18 mouse cellular contexts compared by ENCODE assay signal in genomic region chr7:98993395-98993794, GRCm38 (mm10).
A peak's percentile ranks its signal among the peaks of the same experiment; 100 is the strongest.
DNase-seq lines count a peak whose midpoint lies in the region; ATAC-seq and TF ChIP-seq lines count a peak whose summit lies in the region.
"Had no signal": no experiment of that assay in that cellular context is flagged by ENCODE, and none has a peak within 500 bp of the region (broad histone marks: within the 10 kb centered on the region; RNA-seq: fewer than 3 reads in every experiment).

No protein-coding gene starts in this region.

- H3K36me3 ChIP-seq in spleen, adult 2 months (ENCODE audit: control insufficient read depth, insufficient read depth, low read length) = peaks cover 9% of the 10 kb centered on the region
- H3K36me3 ChIP-seq in midbrain, postnatal 0 days (ENCODE audit: insufficient read depth, low read length) = peaks cover 4% of the 10 kb centered on the region; the same call in 1 of the 2 replicates
- H3K36me3 ChIP-seq: forebrain, embryonic 12.5 days; hindbrain, embryonic 10.5 days had no signal

- peak; percentile 15 to 18 for DNase-seq in spleen, adult 2 months (ENCODE audit: low read depth in 1 of 2, low spot score in 2 of 2)
- no peak for DNase-seq in spleen, adult 18-20 months
- DNase-seq in thymus, postnatal 14 days = peak; percentile 50
- no peak for DNase-seq in midbrain, postnatal 0 days (ENCODE audit: low spot score)
- DNase-seq in adrenal gland, adult 18-20 months (ENCODE audit: low spot score in 2 of 2) = no peak
- DNase-seq in lung, postnatal 10 days = no peak
- DNase-seq: adrenal gland, postnatal 14 days; cerebellum, adult 9-11 months; kidney, postnatal 4 days; retina, postnatal 1 day had no signal

- H3K9ac ChIP-seq in midbrain, postnatal 0 days (replicated peaks; ENCODE audit: low read length, poor library complexity, severe bottlenecking) = no peak overlapping the region
- H3K9ac ChIP-seq: forebrain, embryonic 12.5 days; heart, embryonic 12.5 days; liver, embryonic 15.5 days had no signal

- no peak overlapping the region for H3K4me3 ChIP-seq in spleen, adult 2 months (ENCODE audit: extremely low read depth, insufficient read depth, insufficient read length)
- H3K4me3 ChIP-seq in midbrain, postnatal 0 days (ENCODE audit: low read depth, low read length) = no peak overlapping the region
- H3K4me3 ChIP-seq: forebrain, embryonic 12.5 days; heart, embryonic 12.5 days; hindbrain, embryonic 10.5 days; liver, embryonic 15.5 days; myocyte had no signal

- ATAC-seq in activated CD4-positive, CD25-positive, alpha-beta regulatory T cell, adult 4 months = peak; percentile 91
- 0 out of 2 replicates have a peak, but pooled peaks have one; percentile 24 for ATAC-seq in megakaryocyte, adult 5-6 weeks (ENCODE audit: poor library complexity, severe bottlenecking)
- no peak for ATAC-seq in midbrain, postnatal 0 days (ENCODE audit: low FRiP score)

- 6% methylated on average over 4 of the region's 4 CpGs for WGBS in spleen, adult 2 months
- WGBS in midbrain, postnatal 0 days = 86% methylated on average over 4 of the region's 4 CpGs

- no peaks in the 10 kb centered on the region for H3K27me3 ChIP-seq in spleen, adult 2 months (ENCODE audit: control insufficient read depth, insufficient read depth, low read length)
- no peaks in the 10 kb centered on the region for H3K27me3 ChIP-seq in midbrain, postnatal 0 days (ENCODE audit: insufficient read depth, low read length)
- H3K27me3 ChIP-seq: forebrain, embryonic 12.5 days; heart, embryonic 12.5 days; liver, embryonic 15.5 days had no signal

- H3K4me2 ChIP-seq in midbrain, postnatal 0 days (ENCODE audit: low read depth, low read length, poor library complexity, severe bottlenecking) = no peak overlapping the region
- H3K4me2 ChIP-seq: forebrain, embryonic 12.5 days; heart, embryonic 12.5 days; liver, embryonic 15.5 days; midbrain, embryonic 11.5 days had no signal

- no peak for TF ChIP-seq CTCF in spleen, adult 2 months (IDR thresholded peaks at IDR 0.05; ENCODE audit: extremely low read depth, insufficient read depth, insufficient read length, insufficient replicate concordance)
- TF ChIP-seq CTCF in midbrain, postnatal 0 days (IDR thresholded peaks at IDR 0.05) = no peak

- peaks cover 18% of the 10 kb centered on the region; the same call in 1 of the 2 replicates for H3K4me1 ChIP-seq in spleen, adult 2 months (ENCODE audit: control insufficient read depth, insufficient read depth, insufficient read length)
- no peaks in the 10 kb centered on the region; the same call in 1 of the 2 replicates for H3K4me1 ChIP-seq in midbrain, postnatal 0 days (ENCODE audit: insufficient read depth, low read length)
- H3K4me1 ChIP-seq: forebrain, embryonic 12.5 days had no signal

- no peak for TF ChIP-seq POLR2A in spleen, adult 2 months (IDR thresholded peaks at IDR 0.05; ENCODE audit: low read depth, low read length)

- no peaks in the 10 kb centered on the region for H3K9me3 ChIP-seq in midbrain, postnatal 0 days (ENCODE audit: low read length)
- H3K9me3 ChIP-seq: forebrain, embryonic 12.5 days; heart, embryonic 12.5 days; hindbrain, embryonic 10.5 days; liver, embryonic 15.5 days had no signal

- H3K27ac ChIP-seq in spleen, adult 2 months (ENCODE audit: insufficient read depth, low read length) = peak overlapping the region; percentile 78
- H3K27ac ChIP-seq in midbrain, postnatal 0 days (ENCODE audit: low read depth, low read length) = no peak overlapping the region
- H3K27ac ChIP-seq: forebrain, embryonic 12.5 days; hindbrain, embryonic 10.5 days; liver, embryonic 15.5 days had no signal

Comparison
In these comparisons a context has a peak if more than half of its experiments do, and no peak if none do; other contexts are left out.
1. DNase-seq: peak in spleen, adult 2 months (2 of 2) and thymus, postnatal 14 days (single experiment); none in spleen, adult 18-20 months (0 of 2), midbrain, postnatal 0 days (single experiment), adrenal gland, adult 18-20 months (0 of 2) and lung, postnatal 10 days (single experiment).